Mouse (Mus musculus): ENCODE results near the gene Slc13a3. TPM values are rescaled to one million over a fixed set of nuclear protein-coding genes. Genes with fewer than 3 reads are reported as not detected.
A peak's percentile ranks its signal among the peaks of the same experiment; 100 is the strongest.

Gene Slc13a3
- total and polyA plus RNA-seq, 3 experiments, result not detected

DNA sequence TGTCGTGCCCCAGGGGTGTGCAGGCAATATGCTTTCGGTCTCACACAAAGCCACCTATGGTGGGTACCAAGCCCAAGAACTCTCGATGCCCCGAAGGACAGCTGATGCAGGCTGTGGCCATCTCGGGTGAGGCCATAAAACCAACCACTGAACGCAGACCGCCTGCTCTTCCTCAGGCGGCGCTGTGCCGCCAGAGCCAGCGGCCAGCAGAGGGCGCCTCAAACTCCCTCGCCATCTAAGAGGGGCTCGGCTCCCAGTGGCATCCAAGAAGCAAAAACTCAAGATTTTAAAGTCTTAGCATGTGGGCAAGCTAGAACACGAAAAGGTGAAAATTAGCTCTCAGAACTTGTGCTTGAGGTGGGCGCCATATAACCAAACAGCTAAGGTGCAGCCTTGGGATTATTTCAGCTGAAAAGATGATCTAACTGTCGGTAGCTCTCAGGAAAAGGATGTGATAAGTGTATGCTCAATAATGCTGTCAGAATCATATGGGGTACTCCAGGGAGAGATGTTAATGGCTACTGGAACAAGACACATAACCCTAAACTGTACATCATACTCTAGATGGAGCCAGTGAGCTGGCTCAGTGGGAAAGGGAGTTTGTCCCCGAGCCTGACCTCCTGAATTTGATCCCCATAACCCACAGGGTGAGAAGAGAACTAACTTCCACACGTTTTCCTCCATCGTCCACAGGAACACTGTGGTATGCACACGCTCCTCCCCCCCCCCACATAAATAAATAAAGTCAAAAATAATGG, 108.5 kb downstream of the Slc13a3 start:
- dilution Hi-C loops (cut with MboI; ENCODE audit: extremely low pct_ligation_motif_present, extremely low pct_unique_long_range_greater_than_20kb, low sequenced_read_pairs) (no loop called here), in situ Hi-C loops (cut with MboI; ENCODE audit: low pct_ligation_motif_present, low pct_unique_long_range_greater_than_20kb, low sequenced_read_pairs) (loop anchor here (5.0 to 10.0 kb wide), 4 partner anchors 92 to 420 kb away; partner anchors contain the start of genes Mmp9 and Slc13a3)
- Histone ChIP-seq H3K4me1 (ENCODE audit: control insufficient read depth in 1 of 2, insufficient read depth in 2 of 2) (peaks cover 3 to 7% of the 10 kb centered on the region in 2 experiments; a peak in 1 of 4 replicates), H3K4me3 (replicated peaks in 1 of 3; ENCODE audit: low read depth in 2 of 3, low read length in 2 of 3, poor library complexity in 1 of 3) (no peak overlapping the region), H3K9ac (ENCODE audit: insufficient read depth, low read depth) (no peak overlapping the region), H3K27me3 (replicated peaks) (peaks cover 46% of the 10 kb centered on the region), H3K27ac (ENCODE audit: insufficient read depth, low read depth) (no peak overlapping the region), H3K4me2 (ENCODE audit: insufficient read depth, low read depth, poor library complexity, severe bottlenecking) (peak overlapping the region; percentile 18; the same call in 1 of the 2 replicates), H3K9me3 (replicated peaks; ENCODE audit: low read length) (peaks cover 7% of the 10 kb centered on the region), H3K36me3 (replicated peaks in 1 of 2; ENCODE audit: control insufficient read depth in 1 of 2, insufficient read depth in 1 of 2, low read length in 1 of 2) (no peaks in the 10 kb centered on the region), H3K79me2 (replicated peaks; ENCODE audit: control insufficient read depth, extremely low read depth, insufficient read depth, poor library complexity, severe bottlenecking) (no peaks in the 10 kb centered on the region)
- TF ChIP-seq USF1 (IDR thresholded peaks at IDR 0.05; ENCODE audit: low read depth, low read length), result no peak
- TF ChIP-seq SMC3 (IDR thresholded peaks at IDR 0.05; ENCODE audit: low read depth, low read length), result peak; percentile 51
- TF ChIP-seq NELFE (IDR thresholded peaks at IDR 0.05; ENCODE audit: low read depth, low read length), result peak; percentile 39; the same call in 1 of the 2 replicates
- peak; percentile 11 to 98; a peak in 3 of 4 replicates for TF ChIP-seq CTCF (conservative IDR thresholded peaks at IDR 0.05 in 1 of 2, IDR thresholded peaks at IDR 0.05 in 1 of 2; ENCODE audit: low read depth in 2 of 2, low read length in 2 of 2)
- no peak for TF ChIP-seq IRF4 (IDR thresholded peaks at IDR 0.05; ENCODE audit: low read depth, low read length)
- peak; percentile 43 for TF ChIP-seq RAD21 (IDR thresholded peaks at IDR 0.05; ENCODE audit: low read depth, low read length)
- peak; percentile 17 for DNase-seq (ENCODE audit: extremely low read depth)

DNA sequence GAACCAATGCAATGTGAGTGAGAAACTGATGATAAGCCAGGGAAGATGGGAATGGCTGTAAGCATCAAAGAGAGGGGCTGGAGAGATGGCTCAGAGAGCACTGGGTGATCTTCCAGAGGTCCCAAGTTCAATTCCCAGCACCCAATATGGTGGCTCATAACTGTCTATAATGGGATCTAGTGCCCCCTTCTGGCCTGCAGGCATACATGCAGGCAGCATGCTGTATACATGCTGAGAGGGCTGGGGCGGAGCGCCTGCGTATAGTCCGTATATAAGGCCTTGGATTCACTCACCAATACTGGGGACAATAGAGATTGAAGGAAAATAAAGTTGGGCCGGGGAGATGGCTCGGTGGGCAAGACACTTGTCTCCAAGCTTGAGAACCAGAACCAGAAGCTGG, 109.7 kb downstream of the Slc13a3 start:
- H3K4me2 ChIP-seq (ENCODE audit: insufficient read depth, low read depth, poor library complexity, severe bottlenecking), result no peak overlapping the region
- H3K27me3 ChIP-seq (replicated peaks), result peaks cover 43% of the 10 kb centered on the region
- TF ChIP-seq CTCF (conservative IDR thresholded peaks at IDR 0.05 in 1 of 2, IDR thresholded peaks at IDR 0.05 in 1 of 2; ENCODE audit: low read depth in 2 of 2, low read length in 2 of 2) (peak in 1 of 2 experiments; percentile 25; a peak in 2 of 4 replicates), SIN3A (IDR thresholded peaks at IDR 0.05; ENCODE audit: low read length) (no peak)
- H3K9me3 ChIP-seq (replicated peaks; ENCODE audit: low read length), result peaks cover 7% of the 10 kb centered on the region
- no peaks in the 10 kb centered on the region for H3K36me3 ChIP-seq (replicated peaks in 1 of 2; ENCODE audit: control insufficient read depth in 1 of 2, insufficient read depth in 1 of 2, low read length in 1 of 2)
- dilution Hi-C loops (cut with MboI; ENCODE audit: extremely low pct_ligation_motif_present, extremely low pct_unique_long_range_greater_than_20kb, low sequenced_read_pairs), result no loop called here
- in situ Hi-C loops (cut with MboI; ENCODE audit: low pct_ligation_motif_present, low pct_unique_long_range_greater_than_20kb, low sequenced_read_pairs), result loop anchor here (5.0 to 10.0 kb wide), 4 partner anchors 91 to 418 kb away; partner anchors contain the start of genes Mmp9 and Slc13a3
- no peak overlapping the region for H3K4me3 ChIP-seq (replicated peaks in 1 of 3; ENCODE audit: low read depth in 2 of 3, low read length in 2 of 3, poor library complexity in 1 of 3)
- no peak overlapping the region for H3K9ac ChIP-seq (ENCODE audit: insufficient read depth, low read depth)
- H3K79me2 ChIP-seq (replicated peaks; ENCODE audit: control insufficient read depth, extremely low read depth, insufficient read depth, poor library complexity, severe bottlenecking), result no peaks in the 10 kb centered on the region
- H3K4me1 ChIP-seq (ENCODE audit: control insufficient read depth in 1 of 2, insufficient read depth in 2 of 2), result peaks cover 3 to 7% of the 10 kb centered on the region in 2 experiments; a peak in 1 of 4 replicates
- no peak for DNase-seq (ENCODE audit: extremely low read depth)
- no peak overlapping the region for H3K27ac ChIP-seq (ENCODE audit: insufficient read depth, low read depth)

DNA sequence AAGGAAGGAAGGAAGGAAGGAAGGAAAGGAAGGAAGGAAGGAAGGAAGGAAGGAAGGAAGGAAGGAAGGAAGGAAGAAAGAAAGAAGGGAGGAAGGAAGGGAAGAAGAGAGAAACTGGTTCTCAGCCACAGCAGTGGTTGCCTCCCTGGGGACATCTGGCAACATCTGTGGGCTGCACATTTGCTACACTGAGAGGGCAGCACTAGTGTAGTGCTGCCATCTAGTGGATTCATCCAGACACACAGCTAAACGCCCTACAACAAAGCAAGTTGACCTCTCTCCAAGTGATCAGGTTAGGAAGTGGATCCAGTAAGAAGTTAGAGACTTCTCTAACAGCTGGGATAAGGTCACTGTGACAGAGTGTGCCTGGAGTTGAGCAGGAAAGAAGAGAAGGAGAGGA, 112.2 kb downstream of the Slc13a3 start:
- Histone ChIP-seq H3K4me3 (replicated peaks in 1 of 3; ENCODE audit: low read depth in 2 of 3, low read length in 2 of 3, poor library complexity in 1 of 3) (no peak overlapping the region), H3K4me1 (ENCODE audit: control insufficient read depth in 1 of 2, insufficient read depth in 2 of 2) (0 out of 4 replicates have a peak, but pooled peaks cover 0 to 3% of the 10 kb centered on the region in 2 experiments), H3K36me3 (replicated peaks in 1 of 2; ENCODE audit: control insufficient read depth in 1 of 2, insufficient read depth in 1 of 2, low read length in 1 of 2) (no peaks in the 10 kb centered on the region), H3K9me3 (replicated peaks; ENCODE audit: low read length) (peaks cover 8% of the 10 kb centered on the region), H3K27me3 (replicated peaks) (peaks cover 35% of the 10 kb centered on the region), H3K79me2 (replicated peaks; ENCODE audit: control insufficient read depth, extremely low read depth, insufficient read depth, poor library complexity, severe bottlenecking) (no peaks in the 10 kb centered on the region), H3K27ac (ENCODE audit: insufficient read depth, low read depth) (no peak overlapping the region), H3K9ac (ENCODE audit: insufficient read depth, low read depth) (no peak overlapping the region), H3K4me2 (ENCODE audit: insufficient read depth, low read depth, poor library complexity, severe bottlenecking) (no peak overlapping the region)
- TF ChIP-seq KAT2A (IDR thresholded peaks at IDR 0.05; ENCODE audit: insufficient replicate concordance, low read length), result 0 out of 2 replicates have a peak, but pooled peaks have one; percentile 47
- TF ChIP-seq MYC (IDR thresholded peaks at IDR 0.05; ENCODE audit: low read depth, low read length), result 0 out of 2 replicates have a peak, but pooled peaks have one; percentile 21
- peak; percentile 60; the same call in 1 of the 2 replicates for TF ChIP-seq TCF12 (IDR thresholded peaks at IDR 0.05; ENCODE audit: low read depth, low read length)
- no peak for TF ChIP-seq TBP (conservative IDR thresholded peaks at IDR 0.05; ENCODE audit: low read depth, low read length)
- TF ChIP-seq SIN3A (IDR thresholded peaks at IDR 0.05; ENCODE audit: low read length), result peak; percentile 54; the same call in 1 of the 2 replicates
- TF ChIP-seq HCFC1 (IDR thresholded peaks at IDR 0.05; ENCODE audit: low read depth, low read length), result 0 out of 2 replicates have a peak, but pooled peaks have one; percentile 18
- TF ChIP-seq EP300 (IDR thresholded peaks at IDR 0.05; ENCODE audit: low read length), result peak; percentile 32; the same call in 1 of the 2 replicates
- no peak for TF ChIP-seq E2F4 (IDR thresholded peaks at IDR 0.05; ENCODE audit: insufficient replicate concordance, low read depth, low read length)
- TF ChIP-seq ZC3H11A (IDR thresholded peaks at IDR 0.05; ENCODE audit: low read depth, low read length), result peak; percentile 58
- TF ChIP-seq BHLHE40 (IDR thresholded peaks at IDR 0.05; ENCODE audit: low read depth, low read length), result peak; percentile 29; the same call in 1 of the 2 replicates
- no peak for TF ChIP-seq UBTF (IDR thresholded peaks at IDR 0.05; ENCODE audit: low read depth, low read length)
- peak; percentile 94 for TF ChIP-seq RAD21 (IDR thresholded peaks at IDR 0.05; ENCODE audit: low read depth, low read length)
- 0 out of 2 replicates have a peak, but pooled peaks have one; percentile 20 for TF ChIP-seq MEF2A (IDR thresholded peaks at IDR 0.05; ENCODE audit: borderline replicate concordance, low read depth, low read length)
- TF ChIP-seq NELFE (IDR thresholded peaks at IDR 0.05; ENCODE audit: low read depth, low read length), result peak; percentile 20; the same call in 1 of the 2 replicates
- peak; percentile 89 for TF ChIP-seq SMC3 (IDR thresholded peaks at IDR 0.05; ENCODE audit: low read depth, low read length)
- TF ChIP-seq MXI1 (IDR thresholded peaks at IDR 0.05; ENCODE audit: low read depth, low read length), result no peak
- peak; percentile 57 to 95 for TF ChIP-seq CTCF (conservative IDR thresholded peaks at IDR 0.05 in 1 of 2, IDR thresholded peaks at IDR 0.05 in 1 of 2; ENCODE audit: low read depth in 2 of 2, low read length in 2 of 2)
- in situ Hi-C loops (cut with MboI; ENCODE audit: low pct_ligation_motif_present, low pct_unique_long_range_greater_than_20kb, low sequenced_read_pairs), result loop anchor here (5.0 to 10.0 kb wide), 4 partner anchors 89 to 416 kb away; partner anchors contain the start of genes Mmp9 and Slc13a3
- DNase-seq (ENCODE audit: extremely low read depth), result peak; percentile 77
- dilution Hi-C loops (cut with MboI; ENCODE audit: extremely low pct_ligation_motif_present, extremely low pct_unique_long_range_greater_than_20kb, low sequenced_read_pairs), result no loop called here
